Mouse (Mus musculus): ENCODE results near the gene Slc6a12. TPM values are rescaled to one million over a fixed set of nuclear protein-coding genes. Genes with fewer than 3 reads are reported as not detected.

Gene Slc6a12
- total and polyA plus RNA-seq, 3 experiments = not detected

- Histone ChIP-seq H3K4me3 (ENCODE audit: control insufficient read depth in 1 of 2, insufficient read depth in 1 of 2, low read depth in 2 of 2, low read length in 2 of 2) (no peak overlapping the region), H3K4me1 (ENCODE audit: control insufficient read depth in 1 of 2, insufficient read depth in 2 of 2, low read length in 2 of 2) (no peaks in the 10 kb centered on the region), H3K27me3 (ENCODE audit: control insufficient read depth in 1 of 2, insufficient read depth in 2 of 2, low read length in 2 of 2) (no peaks in the 10 kb centered on the region), H3K9ac (ENCODE audit: control insufficient read depth, low read depth, low read length, poor library complexity, severe bottlenecking) (no peak overlapping the region), H3K9me3 (replicated peaks; ENCODE audit: insufficient read depth, low read length) (no peaks in the 10 kb centered on the region), H3K79me2 (ENCODE audit: control insufficient read depth, insufficient read depth, low read length, poor library complexity) (no peaks in the 10 kb centered on the region), H3K27ac (ENCODE audit: control insufficient read depth, low read depth, low read length) (no peak overlapping the region), H3K36me3 (ENCODE audit: control insufficient read depth in 1 of 2, insufficient read depth in 2 of 2, low read length in 2 of 2) (no peaks in the 10 kb centered on the region)
- DNase-seq (ENCODE audit: low read depth, low spot score) = no peak
- TF ChIP-seq MEF2A (IDR thresholded peaks at IDR 0.05; ENCODE audit: extremely low read depth, insufficient replicate concordance, low read depth, low read length, poor library complexity, severe bottlenecking) (no peak), KAT2A (conservative IDR thresholded peaks at IDR 0.05; ENCODE audit: low read depth, low read length) (no peak), SIN3A (IDR thresholded peaks at IDR 0.05; ENCODE audit: low read length) (no peak), ZNF384 (IDR thresholded peaks at IDR 0.05; ENCODE audit: low read depth, low read length) (no peak), POLR2AphosphoS2 (IDR thresholded peaks at IDR 0.05; ENCODE audit: low read length) (no peak), JUND (IDR thresholded peaks at IDR 0.05; ENCODE audit: low read depth, low read length) (no peak), SMC3 (IDR thresholded peaks at IDR 0.05; ENCODE audit: low read depth, low read length) (no peak), E2F4 (IDR thresholded peaks at IDR 0.05; ENCODE audit: borderline replicate concordance, low read depth, low read length) (no peak), MYC (IDR thresholded peaks at IDR 0.05; ENCODE audit: low read depth, low read length) (no peak)
Measured at GRCm38 (mm10) chr6:121380576-121380975, 37.7 kb downstream of the Slc6a12 start.

GRCm38 (mm10) chr6:121382071-121382470, 39.2 kb downstream of the Slc6a12 start:
- no peak for DNase-seq (ENCODE audit: low read depth, low spot score)
- no peak overlapping the region for H3K27ac ChIP-seq (ENCODE audit: control insufficient read depth, low read depth, low read length)
- no peak overlapping the region for H3K4me3 ChIP-seq (ENCODE audit: control insufficient read depth in 1 of 2, insufficient read depth in 1 of 2, low read depth in 2 of 2, low read length in 2 of 2)
- H3K4me1 ChIP-seq (ENCODE audit: control insufficient read depth in 1 of 2, insufficient read depth in 2 of 2, low read length in 2 of 2) = no peaks in the 10 kb centered on the region
- H3K9me3 ChIP-seq (replicated peaks; ENCODE audit: insufficient read depth, low read length) = no peaks in the 10 kb centered on the region
- H3K79me2 ChIP-seq (ENCODE audit: control insufficient read depth, insufficient read depth, low read length, poor library complexity) = no peaks in the 10 kb centered on the region
- H3K36me3 ChIP-seq (ENCODE audit: control insufficient read depth in 1 of 2, insufficient read depth in 2 of 2, low read length in 2 of 2) = no peaks in the 10 kb centered on the region
- TF ChIP-seq RAD21 (IDR thresholded peaks at IDR 0.05; ENCODE audit: low read depth, low read length) (no peak), POLR2A (IDR thresholded peaks at IDR 0.05; ENCODE audit: control insufficient read depth in 1 of 2, insufficient read depth in 1 of 2, low read depth in 1 of 2, low read length in 2 of 2, poor library complexity in 1 of 2) (no peak), CHD2 (IDR thresholded peaks at IDR 0.05; ENCODE audit: low read length) (no peak), EP300 (IDR thresholded peaks at IDR 0.05; ENCODE audit: low read depth in 1 of 2, low read length in 2 of 2) (no peak), NELFE (IDR thresholded peaks at IDR 0.05; ENCODE audit: low read depth, low read length) (no peak), ZC3H11A (IDR thresholded peaks at IDR 0.05; ENCODE audit: low read depth, low read length) (no peak), POLR2AphosphoS5 (IDR thresholded peaks at IDR 0.05; ENCODE audit: borderline replicate concordance, low read depth, low read length) (no peak), HCFC1 (IDR thresholded peaks at IDR 0.05; ENCODE audit: low read depth, low read length) (no peak), TCF12 (IDR thresholded peaks at IDR 0.05; ENCODE audit: low read depth, low read length) (no peak), MAX (IDR thresholded peaks at IDR 0.05; ENCODE audit: low read length) (no peak), USF1 (IDR thresholded peaks at IDR 0.05; ENCODE audit: low read depth, low read length) (no peak), ELF1 (IDR thresholded peaks at IDR 0.05; ENCODE audit: low read depth, low read length) (no peak), GATA1 (IDR thresholded peaks at IDR 0.05; ENCODE audit: low read depth, low read length) (no peak), TBP (IDR thresholded peaks at IDR 0.05; ENCODE audit: low read depth, low read length) (no peak), TAL1 (IDR thresholded peaks at IDR 0.05; ENCODE audit: low read length) (no peak), MXI1 (IDR thresholded peaks at IDR 0.05; ENCODE audit: low read depth, low read length) (no peak), BHLHE40 (IDR thresholded peaks at IDR 0.05; ENCODE audit: borderline replicate concordance, low read depth, low read length) (no peak), ETS1 (IDR thresholded peaks at IDR 0.05; ENCODE audit: low read depth, low read length) (no peak), ZNF384 (IDR thresholded peaks at IDR 0.05; ENCODE audit: low read depth, low read length) (no peak), CTCF (IDR thresholded peaks at IDR 0.05 in 2 of 3, conservative IDR thresholded peaks at IDR 0.05 in 1 of 3; ENCODE audit: control insufficient read depth in 1 of 3, insufficient read depth in 1 of 3, low read depth in 2 of 3, low read length in 3 of 3, poor library complexity in 1 of 3, severe bottlenecking in 1 of 3) (no peak)
- H3K27me3 ChIP-seq (ENCODE audit: control insufficient read depth in 1 of 2, insufficient read depth in 2 of 2, low read length in 2 of 2) = no peaks in the 10 kb centered on the region
- H3K9ac ChIP-seq (ENCODE audit: control insufficient read depth, low read depth, low read length, poor library complexity, severe bottlenecking) = no peak overlapping the region
